Mouse (Mus musculus) olfactory bulb, adult 2 months (tissue): ENCODE results near the gene Ubl3. TPM values are rescaled to one million over a fixed set of nuclear protein-coding genes. Genes with fewer than 3 reads are reported as not detected.
A peak's percentile ranks its signal among the peaks of the same experiment; 100 is the strongest.

Experiments used
- H3K27ac ChIP-seq: fragments of 200-500 bp; 2 replicates; pipeline ENCODE4 v1.5.1; 2012; ENCODE audit warnings: low read depth, low read length; ENCODE audit not compliant: insufficient read depth
- H3K4me1 ChIP-seq: fragments of 200-500 bp; 2 replicates; pipeline ENCODE4 v1.6.1; 2012; ENCODE audit warnings: low read length; ENCODE audit not compliant: control insufficient read depth, insufficient read depth
- H3K4me3 ChIP-seq: fragments of 200-500 bp; 2 replicates; pipeline ENCODE4 v1.5.1; 2012; ENCODE audit warnings: mild to moderate bottlenecking, low read depth, low read length, moderate library complexity; ENCODE audit not compliant: insufficient read depth
- CTCF ChIP-seq: fragments of 200-500 bp; IDR thresholded peaks from 2 replicates; pipeline ENCODE4 v1.5.1; 2012; ENCODE audit warnings: low read depth, mild to moderate bottlenecking, low read length, moderate library complexity; ENCODE audit not compliant: insufficient read depth
- POLR2A ChIP-seq: fragments of 200-500 bp; IDR thresholded peaks from 2 replicates; pipeline ENCODE4 v1.6.1; 2012; ENCODE audit warnings: mild to moderate bottlenecking, low read depth, low read length, moderate library complexity; ENCODE audit not compliant: insufficient read depth
- WGBS: fragments of 180-500 bp; shearing (Covaris S2); methylation state at CpG from one replicate; pipeline ENCODE4 v1.1.7; 2018; 5-methylcytosine and 5-hydroxymethylcytosine counted together
- polyA plus RNA-seq: library from polyadenylated mRNA; stranded (reverse); fragments of >200 nt; gene quantifications from 2 replicates; pipeline ENCODE4 v1.2.4, GENCODE M21; 2012; ENCODE audit warnings: low replicate concordance; ENCODE audit not compliant: missing spikeins, insufficient read depth, insufficient read length

The Ubl3 gene
- polyA plus RNA-seq, 1 experiment, result not detected

- Histone ChIP-seq H3K4me3 (no peak overlapping the region), H3K4me1 (peaks cover 3% of the 10 kb centered on the region; the same call in 1 of the 2 replicates), H3K27ac (no peak overlapping the region)
- no peak for TF ChIP-seq CTCF
- no peak for TF ChIP-seq POLR2A
- WGBS, result 37% methylated on average over 5 of the region's 5 CpGs
Observed at GRCm38 (mm10) chr5:148499616-148500015, 53.0 kb downstream of the Ubl3 start.

DNA sequence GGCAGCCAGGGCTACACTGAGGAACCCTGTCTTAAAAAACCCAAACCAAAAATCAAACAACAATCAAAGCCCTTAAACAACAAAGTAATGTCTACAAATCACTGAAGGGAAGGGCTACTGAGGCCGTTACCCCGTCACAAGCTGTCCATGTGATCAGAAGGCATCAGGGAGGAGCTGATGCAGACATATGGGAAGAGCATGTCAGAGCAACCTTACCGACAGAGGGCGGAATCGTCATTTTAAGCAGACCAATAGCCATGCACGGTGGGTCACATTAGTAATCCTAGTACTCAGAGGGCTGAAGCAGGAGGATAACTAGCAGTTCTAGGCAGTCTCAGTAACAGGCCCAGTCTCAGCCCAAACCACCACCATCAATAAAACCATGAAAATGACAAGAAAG, 56.6 kb downstream of the Ubl3 start:
- Histone ChIP-seq H3K4me3 (no peak overlapping the region), H3K4me1 (peaks cover 3% of the 10 kb centered on the region; the same call in 1 of the 2 replicates), H3K27ac (no peak overlapping the region)
- WGBS, result 90% methylated on average over 6 of the region's 6 CpGs
- TF ChIP-seq POLR2A (no peak), CTCF (no peak)

GRCm38 (mm10) chr5:148495173-148495572, 57.4 kb downstream of the Ubl3 start:
- no peak overlapping the region for H3K4me3 ChIP-seq
- peaks cover 3% of the 10 kb centered on the region; the same call in 1 of the 2 replicates for H3K4me1 ChIP-seq
- WGBS, result 68% methylated on average over 10 of the region's 10 CpGs
- no peak overlapping the region for H3K27ac ChIP-seq
- TF ChIP-seq CTCF (no peak), POLR2A (no peak)

DNA sequence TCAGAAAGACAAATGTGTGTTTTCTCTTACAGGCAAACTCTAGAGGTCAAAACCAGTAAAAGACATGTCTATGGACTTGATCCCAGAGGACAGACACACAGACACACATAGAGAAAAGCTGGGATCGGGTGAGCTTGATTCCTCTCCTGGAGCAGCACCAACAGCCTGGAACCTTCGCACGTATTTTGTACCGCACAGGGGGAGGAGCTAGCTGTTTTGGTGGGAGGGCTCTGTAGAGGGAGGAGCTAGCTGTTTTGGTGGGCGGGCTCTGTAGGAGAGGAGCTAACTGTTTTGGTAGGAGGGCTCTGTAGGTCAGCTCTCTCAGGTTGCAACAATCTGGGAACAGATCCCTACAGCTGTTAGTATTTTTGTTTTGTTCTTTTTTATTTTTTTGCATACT, 58.3 kb downstream of the Ubl3 start:
- 96% methylated on average over 5 of the region's 5 CpGs for WGBS
- H3K4me3 ChIP-seq, result no peak overlapping the region
- TF ChIP-seq CTCF (no peak), POLR2A (no peak)
- H3K27ac ChIP-seq, result no peak overlapping the region
- peaks cover 7% of the 10 kb centered on the region for H3K4me1 ChIP-seq

DNA sequence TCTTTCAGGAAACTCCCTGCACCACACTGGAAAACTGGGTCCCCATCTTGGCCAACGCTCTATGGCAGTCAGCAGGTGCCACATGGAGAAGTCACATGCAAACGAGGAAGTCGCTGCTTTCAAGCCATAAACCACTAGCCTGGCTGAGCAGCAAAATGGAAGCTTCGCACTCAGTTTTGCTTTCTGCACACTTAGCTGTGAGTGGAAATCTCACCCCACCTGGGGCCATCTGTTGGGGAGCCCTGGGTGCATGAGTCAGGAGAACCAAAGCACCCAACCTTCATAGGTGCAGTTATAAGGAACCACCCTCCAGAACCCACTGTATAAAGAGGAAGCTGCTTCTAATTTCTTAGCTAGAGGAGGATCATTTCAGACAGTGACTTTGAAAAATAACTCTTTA, 59.6 kb downstream of the Ubl3 start:
- TF ChIP-seq CTCF (no peak), POLR2A (no peak)
- Histone ChIP-seq H3K4me1 (peaks cover 8% of the 10 kb centered on the region), H3K4me3 (no peak overlapping the region), H3K27ac (no peak overlapping the region)
- 95% methylated on average over 4 of the region's 4 CpGs for WGBS

DNA sequence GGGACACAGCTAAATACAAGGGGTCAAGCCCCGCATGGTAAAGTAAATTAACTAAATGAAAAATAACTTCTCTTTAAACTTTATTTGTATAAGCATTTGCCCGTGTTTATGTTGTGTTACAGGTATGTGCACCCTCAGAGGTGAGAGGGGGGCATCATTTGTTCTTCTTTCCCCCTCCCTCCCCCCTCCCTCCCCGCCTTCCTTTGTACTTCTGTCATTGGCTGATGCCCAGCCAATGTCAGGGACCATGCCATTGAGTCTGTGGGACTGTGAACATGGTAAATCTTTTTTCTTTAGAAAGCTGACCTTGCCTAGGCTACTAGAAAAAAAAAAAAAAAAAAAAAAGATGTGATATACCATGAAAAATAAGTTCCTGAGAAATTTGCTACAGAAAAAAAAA, 62.2 kb downstream of the Ubl3 start:
- Histone ChIP-seq H3K27ac (no peak overlapping the region), H3K4me1 (peaks cover 8% of the 10 kb centered on the region), H3K4me3 (no peak overlapping the region)
- TF ChIP-seq POLR2A (no peak), CTCF (no peak)
- WGBS, result 53% methylated on average over 3 of the region's 3 CpGs

DNA sequence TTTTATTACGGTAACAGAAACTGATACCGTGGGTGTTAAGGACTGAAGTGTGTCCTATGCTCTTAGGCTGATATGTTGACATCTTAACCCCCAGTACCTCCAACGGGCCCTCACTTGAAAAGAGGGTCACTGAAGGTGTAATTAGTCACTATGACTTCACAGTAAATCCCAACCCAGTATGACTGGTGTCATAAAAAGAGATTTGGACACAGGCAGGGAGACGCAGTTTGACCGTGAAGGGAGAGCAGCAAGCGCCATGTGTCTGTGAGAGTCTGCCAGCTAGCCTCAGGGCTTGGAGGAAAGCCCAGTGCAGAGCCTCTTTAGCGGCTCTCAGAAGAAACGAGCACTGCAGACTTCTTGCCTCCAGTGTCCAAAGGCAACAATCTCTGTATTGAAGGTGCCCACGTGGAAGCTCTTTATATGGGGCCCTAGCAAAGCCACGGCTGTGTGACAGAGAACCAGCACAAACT, 62.8 kb downstream of the Ubl3 start:
- Histone ChIP-seq H3K4me1 (peaks cover 8% of the 10 kb centered on the region), H3K4me3 (no peak overlapping the region), H3K27ac (no peak overlapping the region; the same call in 1 of the 2 replicates)
- TF ChIP-seq CTCF, result no peak
- no peak for TF ChIP-seq POLR2A
- 30% methylated on average over 10 of the region's 10 CpGs for WGBS

DNA sequence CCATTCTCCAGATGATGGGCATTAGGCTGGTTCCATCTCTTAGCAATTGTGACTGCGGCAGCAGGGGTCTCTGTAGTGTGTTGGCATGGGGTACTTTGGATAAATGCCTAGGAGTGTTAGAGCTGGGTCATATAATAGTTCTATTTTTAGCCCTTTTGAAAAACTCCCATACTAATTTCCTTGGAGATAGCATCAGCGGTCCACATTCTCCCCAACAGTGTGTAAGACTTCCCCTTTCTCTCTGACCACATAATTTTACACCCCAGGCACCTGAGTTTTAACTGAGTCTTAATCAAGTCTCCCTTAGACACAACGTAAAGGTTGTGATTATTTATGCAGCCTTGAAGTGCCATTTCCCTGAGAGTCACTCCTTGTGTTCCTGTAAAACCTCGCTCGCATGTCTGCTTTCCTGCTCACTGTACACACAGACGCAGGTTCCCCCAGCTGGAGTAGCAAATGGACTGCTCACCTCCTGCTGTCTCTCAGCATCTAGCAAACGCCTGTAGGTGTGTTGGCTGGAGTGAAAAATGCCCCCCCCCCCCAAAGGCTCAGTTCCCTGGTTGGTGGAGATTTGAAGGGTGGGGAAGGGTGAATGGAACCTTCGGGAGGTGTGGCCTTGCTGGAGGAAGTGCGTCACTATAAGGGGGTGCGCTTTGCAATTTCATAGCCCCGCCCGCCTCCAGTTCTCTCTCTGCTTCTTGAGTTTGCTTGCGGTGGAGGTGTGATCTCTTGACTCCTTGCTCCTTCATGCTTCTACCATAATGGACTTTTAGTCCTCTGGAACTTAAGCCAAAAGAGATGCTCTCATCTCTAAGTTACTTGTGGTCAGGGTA, 63.5 kb downstream of the Ubl3 start:
- Histone ChIP-seq H3K4me1 (peaks cover 8% of the 10 kb centered on the region), H3K4me3 (peak overlapping the region; percentile 32), H3K27ac (peak overlapping the region; percentile 41; the same call in 1 of the 2 replicates)
- TF ChIP-seq POLR2A (no peak), CTCF (no peak)
- WGBS, result 47% methylated on average over 13 of the region's 13 CpGs

DNA sequence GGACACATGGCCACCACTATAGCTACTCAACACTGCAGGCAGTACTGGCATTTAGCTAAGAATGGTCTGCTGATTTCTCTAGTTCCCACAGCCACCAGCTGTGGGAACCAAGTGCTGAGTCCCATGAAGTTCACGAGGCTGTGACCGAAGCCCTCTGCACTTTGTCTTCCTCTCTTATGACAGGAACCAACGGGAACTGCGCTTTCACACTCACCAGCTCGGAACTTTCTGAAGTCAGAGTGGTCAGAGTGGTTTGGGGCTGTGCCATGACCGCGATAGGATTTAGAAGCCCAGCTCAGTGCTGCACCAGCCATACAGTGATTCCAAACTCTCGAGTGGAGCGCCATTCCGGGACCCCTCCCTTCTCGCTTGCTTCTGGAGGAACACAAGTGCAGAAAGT, 66.4 kb downstream of the Ubl3 start:
- 91% methylated on average over 11 of the region's 11 CpGs for WGBS
- H3K4me3 ChIP-seq, result no peak overlapping the region
- TF ChIP-seq CTCF, result no peak
- no peak for TF ChIP-seq POLR2A
- no peak overlapping the region for H3K27ac ChIP-seq
- peaks cover 8% of the 10 kb centered on the region for H3K4me1 ChIP-seq
